Mouse (Mus musculus): ENCODE data around the gene Olfr1336.

Gene Olfr1336

DNA sequence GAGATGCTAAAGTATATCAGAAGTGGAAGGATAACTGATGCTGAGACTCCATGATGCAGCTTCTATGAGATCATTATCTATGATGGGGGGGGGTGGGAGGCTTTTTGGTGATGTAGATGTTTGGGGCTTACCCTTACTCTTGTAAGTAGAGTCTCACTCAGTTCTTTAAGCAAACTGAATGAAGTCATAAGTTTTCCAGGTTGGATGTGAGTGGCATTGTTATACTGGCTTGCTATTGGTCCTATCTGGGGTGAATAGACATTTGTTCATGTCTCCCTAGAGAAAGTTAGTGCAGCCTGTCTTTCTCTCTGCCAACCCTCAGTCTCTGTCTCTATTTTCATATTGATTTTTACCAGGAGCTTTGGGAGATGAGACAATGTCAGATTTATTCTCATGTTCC lies at the start of gene Olfr1336:
Olfr1336 (plus strand) TSS at position 301 of the 400 bp plus-strand sequence.
- DNase-seq: no peak

DNA sequence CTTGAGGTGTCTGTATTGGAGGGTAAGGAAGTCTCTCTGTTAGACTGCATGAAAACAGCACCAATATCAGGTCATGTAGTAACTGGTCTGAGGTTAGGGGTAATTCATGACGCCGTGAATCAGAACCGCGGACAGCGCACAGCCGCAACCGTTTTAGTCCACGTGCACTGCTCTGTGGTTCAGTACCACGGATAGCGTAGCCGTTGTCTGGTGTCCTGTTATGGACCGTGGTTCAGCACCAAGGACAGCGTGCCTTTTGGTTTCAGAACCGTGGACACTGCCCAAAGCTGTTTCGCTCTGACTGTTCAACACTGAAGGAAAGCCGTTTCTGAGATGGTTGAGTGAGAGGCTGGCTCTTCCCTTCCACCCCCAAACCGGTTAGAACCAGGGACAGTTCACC lies 45.9 kb upstream of the Olfr1336 start, which contains the start of gene Gm20715:
Gm20715 (plus strand) TSS at position 235 of the 400 bp plus-strand sequence.
- peak; percentile 97 for DNase-seq

DNA sequence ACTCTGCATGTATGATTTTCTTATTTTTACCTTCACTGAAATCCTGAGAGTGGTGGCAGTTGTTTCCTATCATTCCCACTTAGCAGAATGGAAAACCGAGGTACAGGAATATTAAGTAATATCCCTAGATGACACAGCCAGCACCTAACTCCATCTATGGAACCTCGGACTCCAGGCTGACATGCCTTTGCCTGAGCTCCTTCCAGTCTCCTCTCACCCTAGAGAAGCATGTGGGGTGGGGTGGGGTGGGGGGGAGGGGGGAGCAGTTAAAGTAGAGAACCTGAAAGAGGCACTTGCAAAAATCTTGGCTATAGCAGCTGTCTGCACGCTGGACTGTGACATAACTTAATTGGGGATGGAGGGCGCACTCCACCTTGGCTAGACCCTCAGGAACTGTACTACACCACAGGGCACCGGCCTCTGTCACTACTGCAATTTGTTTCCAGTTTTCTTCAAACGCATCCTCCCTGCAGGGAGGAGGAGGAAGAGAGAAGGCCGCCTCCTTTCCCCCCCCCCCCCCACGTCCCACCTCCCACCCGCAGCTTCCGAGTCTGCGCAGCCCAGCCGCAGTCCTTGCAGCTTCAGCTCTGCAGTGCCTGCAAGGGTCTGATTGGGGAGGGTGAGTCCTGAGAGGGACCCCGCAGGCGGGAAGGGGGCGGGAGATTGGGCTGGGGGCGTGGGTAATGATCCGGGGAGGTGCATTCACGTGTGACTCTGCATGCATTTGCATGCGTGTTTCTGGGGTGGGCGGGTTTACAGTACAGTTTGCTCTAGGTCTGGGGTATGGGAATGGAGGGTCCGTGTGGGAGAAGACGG lies 41.1 kb upstream of the Olfr1336 start:
- DNase-seq: no peak

DNA sequence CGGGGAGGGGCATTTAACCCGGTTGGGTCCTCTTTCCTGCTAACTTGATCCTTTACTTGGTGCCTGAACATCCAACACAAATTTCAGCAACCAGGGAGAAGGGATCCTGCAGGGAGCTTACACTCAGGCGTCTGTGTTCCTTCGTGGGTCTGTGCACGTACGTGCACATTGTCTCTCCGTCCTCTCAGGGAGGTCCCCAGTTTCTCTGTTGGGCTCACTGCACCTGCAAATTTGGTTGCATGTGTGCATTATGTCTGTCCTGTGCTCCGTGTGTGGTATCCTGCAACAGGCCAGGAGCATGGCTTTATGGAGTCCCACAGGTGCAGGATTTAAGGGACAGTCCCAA lies 40.6 kb upstream of the Olfr1336 start:
- no peak for DNase-seq

DNA sequence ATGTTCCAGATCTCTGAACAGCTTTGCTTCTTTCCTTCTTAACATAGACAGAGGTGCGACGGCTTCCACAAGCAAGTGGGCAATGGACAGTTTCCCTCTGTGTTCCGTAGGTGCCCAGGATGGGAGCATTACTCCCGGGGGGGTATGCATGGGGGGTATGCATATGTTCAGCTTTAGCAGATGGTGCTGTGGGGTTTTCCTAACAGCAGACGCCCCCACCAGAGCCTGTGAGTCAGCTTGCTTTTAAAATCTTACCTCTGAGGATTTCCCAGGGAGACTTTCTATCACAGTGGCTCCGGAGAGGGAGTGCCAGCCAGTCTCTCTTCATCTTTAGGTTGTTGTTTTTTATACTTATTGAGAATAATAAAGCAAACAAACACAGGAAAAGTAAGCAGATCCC lies 36.1 kb upstream of the Olfr1336 start:
- DNase-seq: no peak

DNA sequence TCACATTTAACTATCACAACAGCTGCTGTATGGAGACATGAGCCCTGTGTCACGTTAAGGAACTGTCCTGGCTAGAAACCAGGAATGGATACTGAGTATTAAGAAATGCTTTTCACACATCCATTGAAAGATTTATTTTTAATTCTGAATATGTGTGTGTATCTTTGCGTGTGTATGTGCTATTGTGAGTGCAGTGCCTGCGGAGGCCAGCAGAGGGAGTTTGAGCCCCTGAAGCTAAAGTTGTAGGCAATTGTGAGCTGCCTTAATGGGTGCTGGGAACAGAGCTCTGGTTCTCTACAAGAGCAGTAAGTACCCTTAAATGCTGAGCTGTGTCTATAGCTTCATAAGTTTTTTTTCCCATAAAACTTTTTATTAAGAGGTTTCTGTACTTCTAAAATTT lies 26.6 kb upstream of the Olfr1336 start:
- no peak for DNase-seq

DNA sequence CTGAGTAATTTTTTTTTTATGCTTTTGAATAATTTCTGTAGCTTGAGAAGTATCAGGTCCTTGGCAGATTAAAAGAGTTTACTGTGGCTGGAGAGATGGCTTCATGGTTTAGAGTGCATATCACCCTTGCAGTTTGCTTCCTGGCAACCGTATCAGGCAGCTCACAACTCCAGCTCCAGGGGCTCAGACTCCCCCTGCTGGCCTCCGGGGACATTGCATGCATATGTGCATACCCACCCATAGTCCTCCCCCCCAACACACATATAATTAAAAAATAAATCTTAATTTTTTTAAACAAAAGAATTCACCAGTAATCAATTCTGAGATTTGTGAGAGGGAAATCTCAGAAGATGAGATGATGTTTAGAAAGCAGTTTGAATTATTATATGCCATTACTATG lies 25.6 kb upstream of the Olfr1336 start:
- DNase-seq: peak; percentile 22

DNA sequence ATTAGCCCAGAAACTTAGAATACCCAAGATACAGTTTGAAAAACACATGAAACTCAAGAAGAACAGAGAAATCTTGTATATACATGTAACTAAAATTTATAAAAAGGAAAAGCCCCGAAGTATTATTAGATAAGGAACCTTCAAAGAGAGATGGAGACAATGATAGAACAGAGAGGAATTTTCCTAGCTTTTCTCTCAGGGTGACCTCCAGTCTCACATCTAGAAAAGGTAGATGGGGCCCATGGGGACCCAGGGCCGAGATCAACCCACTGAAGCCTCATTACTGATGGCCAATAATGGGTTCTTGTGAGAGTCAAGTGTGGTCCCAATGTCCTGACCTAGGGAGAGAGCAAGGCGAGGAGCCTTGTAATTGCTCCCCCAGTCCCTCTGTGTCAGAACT lies 17.6 kb upstream of the Olfr1336 start, which contains the start of gene Olfr1344:
Olfr1344 (plus strand) TSS at position 301 of the 400 bp plus-strand sequence.
- DNase-seq: no peak

DNA sequence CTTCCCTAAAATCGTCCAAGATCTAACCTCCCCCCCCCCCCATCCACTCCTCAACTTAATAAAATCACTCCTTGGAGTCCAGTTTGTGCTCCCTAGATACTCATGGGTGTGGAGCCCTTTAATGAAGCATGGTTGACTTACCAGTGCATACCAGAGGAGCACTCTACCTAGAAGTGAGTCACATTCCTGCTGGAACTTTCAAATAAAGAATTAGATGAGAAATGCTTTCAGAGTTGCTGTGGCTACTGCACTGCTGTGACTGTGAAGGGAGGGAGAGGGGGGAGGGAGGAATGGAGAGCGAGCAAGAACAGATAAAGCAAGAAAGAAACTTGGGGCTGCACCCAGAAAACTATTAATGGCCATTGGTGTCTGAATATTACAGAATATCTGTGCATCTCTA lies 14.8 kb upstream of the Olfr1336 start:
- no peak for DNase-seq

DNA sequence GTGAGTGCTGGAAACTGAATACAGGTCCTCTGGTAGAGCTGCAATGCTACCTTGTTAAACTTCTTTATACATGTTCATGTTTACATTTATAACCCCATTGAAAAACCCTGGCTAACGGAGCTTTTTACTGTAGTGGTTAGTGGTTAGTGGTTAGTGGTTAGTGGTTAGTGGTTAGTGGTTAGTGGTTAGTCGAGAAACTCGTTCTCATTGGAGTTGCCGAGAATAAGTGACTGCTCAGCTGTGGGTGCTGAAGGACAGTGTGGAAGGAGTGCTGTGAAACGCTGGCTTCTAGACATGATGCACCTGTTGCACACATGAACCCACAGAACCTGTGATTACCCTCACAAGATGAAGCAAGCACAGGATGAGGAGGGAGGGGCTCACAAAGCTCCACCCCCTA lies 8.2 kb upstream of the Olfr1336 start:
- DNase-seq: no peak

DNA sequence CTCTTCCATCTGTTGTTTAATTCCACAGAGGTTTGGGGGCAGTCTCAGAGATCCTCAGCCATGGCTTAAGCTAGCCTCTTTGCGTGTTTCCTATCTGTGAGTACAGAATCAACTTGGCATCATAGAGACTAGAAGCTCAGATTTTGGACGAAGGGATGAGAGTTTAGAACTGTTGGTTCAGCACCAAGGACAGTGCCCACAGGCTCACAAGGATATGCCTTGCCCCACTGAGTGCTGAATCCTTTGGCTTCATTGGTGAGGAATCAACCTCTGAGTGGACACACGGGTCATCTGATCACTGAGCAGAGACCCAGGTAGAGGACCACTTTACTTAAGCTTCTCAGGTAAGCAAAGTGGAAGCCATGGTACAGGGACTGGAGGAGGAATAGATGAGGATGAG lies 431 bp downstream of the Olfr1336 start:
- DNase-seq: no peak

DNA sequence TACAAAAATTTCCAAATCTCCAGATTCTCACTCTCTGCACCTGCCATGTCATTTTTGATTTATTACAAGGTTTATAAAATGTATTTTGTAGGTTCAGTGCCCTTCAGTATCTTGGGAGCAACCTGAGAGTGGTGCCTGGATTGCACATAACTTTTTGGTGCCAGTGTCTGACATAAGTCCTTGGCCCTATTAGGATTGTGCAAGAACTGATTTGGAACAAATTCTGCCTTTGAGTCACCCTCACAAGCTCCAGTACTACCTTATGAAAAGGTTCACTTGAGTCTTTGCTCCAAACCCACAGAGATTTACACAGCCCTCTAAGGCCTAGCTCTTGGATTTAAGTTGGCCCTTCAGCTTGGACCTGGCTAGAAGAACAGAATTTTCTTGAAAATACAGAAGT lies 11.0 kb downstream of the Olfr1336 start, which contains the start of gene Olfr1346:
Olfr1346 (plus strand) TSS at position 151 of the 400 bp plus-strand sequence.
- no peak for DNase-seq

DNA sequence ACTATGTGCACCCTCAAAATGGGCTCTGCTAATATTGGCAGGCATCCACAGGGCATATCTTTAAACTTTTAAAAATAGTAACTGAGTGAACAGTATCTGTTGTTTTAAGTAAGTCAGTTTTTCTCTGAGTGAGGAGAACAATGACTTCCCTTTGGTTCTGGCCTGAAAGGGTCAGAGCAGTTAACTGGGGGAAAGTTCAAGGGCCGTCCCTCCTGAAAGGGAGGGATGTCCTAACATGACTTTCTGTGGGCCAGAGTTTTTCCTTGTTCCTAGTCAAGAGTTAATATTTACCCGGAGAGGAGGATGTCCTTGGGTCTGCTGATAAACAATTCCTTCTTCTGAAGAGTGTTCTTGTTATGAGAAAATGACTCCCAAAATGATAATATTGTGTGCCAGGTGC lies 21.7 kb downstream of the Olfr1336 start:
- peak; percentile 26 for DNase-seq

DNA sequence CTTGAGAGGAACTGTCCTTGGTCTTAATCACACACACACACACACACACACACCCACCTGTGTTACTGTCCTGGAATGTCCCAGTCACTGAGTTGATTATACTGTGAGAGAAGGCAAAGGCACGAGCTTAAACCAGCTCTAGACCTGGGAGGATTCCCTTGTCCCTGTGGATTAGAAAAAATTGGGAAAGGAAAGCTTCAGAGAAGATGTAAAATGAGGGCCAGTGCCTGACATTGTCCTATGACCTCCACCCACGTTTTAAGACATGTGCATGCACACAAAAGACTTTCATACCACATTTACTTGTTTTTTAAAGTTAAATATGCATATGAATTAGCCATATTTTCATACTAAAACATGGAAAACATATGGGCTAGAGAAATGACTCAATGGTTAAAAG lies 30.9 kb downstream of the Olfr1336 start, which contains the start of gene Olfr5:
Olfr5 (minus strand) TSS at position 101 of the 400 bp plus-strand sequence.
- no peak for DNase-seq

DNA sequence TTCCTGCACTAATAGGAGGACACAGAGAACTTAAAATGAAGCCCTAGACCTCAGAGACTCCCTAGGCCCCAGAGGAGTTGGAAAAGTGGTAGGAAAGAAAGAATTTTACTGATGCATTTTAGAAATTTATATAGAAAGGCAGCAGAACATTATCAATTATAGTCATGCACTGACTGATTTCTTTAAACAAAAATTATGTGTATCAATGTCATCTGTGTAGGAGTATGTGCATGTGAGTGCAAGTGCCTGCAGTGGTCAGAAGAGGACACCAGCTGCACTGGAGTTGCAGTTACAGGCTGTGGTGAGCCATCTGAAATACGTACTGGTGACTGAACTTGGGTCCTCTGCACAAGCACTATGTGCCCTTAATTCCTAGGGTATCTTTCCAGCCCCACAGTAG lies 43.7 kb downstream of the Olfr1336 start, which contains the start of gene Olfr1347:
Olfr1347 (minus strand) TSS at position 101 of the 400 bp plus-strand sequence.
- no peak for DNase-seq

DNA sequence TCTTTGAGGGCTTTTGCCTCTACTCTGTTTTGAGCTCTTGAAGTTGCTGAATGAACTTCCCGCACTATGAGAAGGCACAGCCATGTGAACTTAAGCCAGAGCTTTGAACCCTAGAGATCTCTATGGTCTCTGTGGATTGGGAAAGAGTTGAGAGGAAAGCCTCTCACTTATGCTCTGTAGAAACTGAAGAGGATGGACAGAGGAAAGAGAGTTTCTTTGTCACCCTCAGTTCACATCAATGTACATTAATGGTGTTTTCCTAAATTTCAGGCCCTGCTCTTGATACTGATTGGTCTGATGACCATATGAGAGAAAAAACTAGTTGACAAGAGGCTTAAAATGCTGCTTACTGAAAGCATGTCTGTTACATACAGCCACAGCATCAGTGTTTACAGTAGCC lies 52.7 kb downstream of the Olfr1336 start, which contains the start of gene Olfr1348:
Olfr1348 (minus strand) TSS at position 101 of the 400 bp plus-strand sequence.
- no peak for DNase-seq

All from kidney, postnatal 14 days (tissue).